Mouse (Mus musculus) limb, embryonic 10.5 days (tissue): Measurements from ENCODE around the gene Tiam1. TPM values are rescaled to one million over a fixed set of nuclear protein-coding genes. Genes with fewer than 3 reads are reported as not detected.

Source experiments
- DNase-seq: peaks from one replicate; pipeline ENCODE4 v3.0.0-alpha.2; 2017; ENCODE audit warnings: low spot score
- H3K27ac ChIP-seq: fragments of 300-500 bp; sonication (generic); 2 replicates; pipeline ENCODE4 v1.5.1; 2016; ENCODE audit warnings: mild to moderate bottlenecking
- H3K27me3 ChIP-seq: fragments of 300-500 bp; sonication (generic); 2 replicates; pipeline ENCODE4 v1.6.1; 2016; ENCODE audit warnings: low read depth, mild to moderate bottlenecking; ENCODE audit not compliant: poor library complexity, severe bottlenecking
- H3K36me3 ChIP-seq: fragments of 300-500 bp; sonication (generic); 2 replicates; pipeline ENCODE4 v1.6.1; 2016; ENCODE audit warnings: mild to moderate bottlenecking, moderate library complexity
- H3K4me1 ChIP-seq: fragments of 300-500 bp; sonication (generic); 2 replicates; pipeline ENCODE4 v1.6.1; 2016
- H3K4me3 ChIP-seq: fragments of 300-500 bp; sonication (generic); 2 replicates; pipeline ENCODE4 v1.5.1; 2016; ENCODE audit warnings: mild to moderate bottlenecking, moderate library complexity
- H3K9me3 ChIP-seq: fragments of 300-500 bp; sonication (generic); replicated peaks from 2 replicates; pipeline ENCODE4 v1.6.1; 2016; ENCODE audit warnings: mild to moderate bottlenecking
- WGBS: fragments of 180-500 bp; shearing (Covaris S2); methylation state at CpG from one replicate; pipeline ENCODE4 v1.1.7; 2016; 5-methylcytosine and 5-hydroxymethylcytosine counted together
- polyA plus RNA-seq: library from polyadenylated mRNA; unstranded; fragments of >200 nt; fragmentation: Nextera tagmentation; extraction: Ambion mirVana; gene quantifications from 2 replicates; pipeline ENCODE4 v1.2.1, GENCODE M21; 2016

Gene Tiam1
- polyA plus RNA-seq, 1 experiment from 2014 or later = 30.8 TPM

DNA sequence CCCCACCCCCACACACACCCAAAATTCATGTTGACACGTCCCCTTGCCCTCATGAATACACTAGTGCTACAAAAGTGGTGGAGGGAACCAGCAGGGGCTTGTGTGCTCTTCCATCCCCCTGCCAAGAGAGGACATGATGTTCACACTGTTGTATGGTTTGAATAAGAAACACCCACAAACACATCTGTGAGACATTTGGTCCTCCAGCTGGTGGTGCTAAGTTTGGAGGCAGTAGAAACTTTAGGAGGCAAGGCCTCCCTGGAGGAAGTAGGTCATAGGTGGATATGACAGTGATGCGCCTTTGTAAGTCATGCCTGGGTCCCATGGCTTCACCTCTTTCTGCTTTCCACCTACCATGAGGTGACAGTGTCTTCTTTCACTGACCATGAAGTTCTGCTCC lies 366.1 kb downstream of the Tiam1 start:
- Histone ChIP-seq H3K9me3 (no peaks in the 10 kb centered on the region), H3K36me3 (no peaks in the 10 kb centered on the region), H3K4me1 (0 out of 2 replicates have a peak, but pooled peaks cover 6% of the 10 kb centered on the region), H3K4me3 (no peak overlapping the region), H3K27me3 (no peaks in the 10 kb centered on the region), H3K27ac (no peak overlapping the region)
- 90% methylated on average over 2 of the region's 2 CpGs for WGBS
- no peak for DNase-seq

DNA sequence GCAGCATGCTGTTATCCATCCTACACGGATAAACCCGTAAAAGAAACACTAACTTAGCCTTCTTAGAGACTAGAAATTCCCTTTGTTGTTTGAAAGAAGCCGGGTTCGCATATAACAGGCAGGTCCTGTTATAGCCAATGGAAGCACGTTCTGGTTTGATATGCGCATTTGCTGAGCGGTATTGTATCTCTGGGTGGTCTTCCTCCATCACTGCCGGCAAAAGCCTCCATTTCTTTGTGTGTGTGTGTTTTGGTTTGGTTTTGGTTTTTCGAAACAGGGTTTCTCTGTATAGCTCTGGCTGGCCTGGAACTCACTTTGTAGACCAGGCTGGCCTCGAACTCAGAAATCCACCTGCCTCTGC lies 369.0 kb downstream of the Tiam1 start:
- H3K4me3 ChIP-seq = peak overlapping the region; percentile 52
- no peak for DNase-seq
- H3K9me3 ChIP-seq = peaks cover 5% of the 10 kb centered on the region
- H3K27me3 ChIP-seq = no peaks in the 10 kb centered on the region
- H3K27ac ChIP-seq = 0 out of 2 replicates have a peak overlapping the region, but pooled peaks have one; percentile 68
- 40% methylated on average over 10 of the region's 10 CpGs for WGBS
- H3K4me1 ChIP-seq = 0 out of 2 replicates have a peak, but pooled peaks cover 6% of the 10 kb centered on the region
- no peaks in the 10 kb centered on the region for H3K36me3 ChIP-seq

DNA sequence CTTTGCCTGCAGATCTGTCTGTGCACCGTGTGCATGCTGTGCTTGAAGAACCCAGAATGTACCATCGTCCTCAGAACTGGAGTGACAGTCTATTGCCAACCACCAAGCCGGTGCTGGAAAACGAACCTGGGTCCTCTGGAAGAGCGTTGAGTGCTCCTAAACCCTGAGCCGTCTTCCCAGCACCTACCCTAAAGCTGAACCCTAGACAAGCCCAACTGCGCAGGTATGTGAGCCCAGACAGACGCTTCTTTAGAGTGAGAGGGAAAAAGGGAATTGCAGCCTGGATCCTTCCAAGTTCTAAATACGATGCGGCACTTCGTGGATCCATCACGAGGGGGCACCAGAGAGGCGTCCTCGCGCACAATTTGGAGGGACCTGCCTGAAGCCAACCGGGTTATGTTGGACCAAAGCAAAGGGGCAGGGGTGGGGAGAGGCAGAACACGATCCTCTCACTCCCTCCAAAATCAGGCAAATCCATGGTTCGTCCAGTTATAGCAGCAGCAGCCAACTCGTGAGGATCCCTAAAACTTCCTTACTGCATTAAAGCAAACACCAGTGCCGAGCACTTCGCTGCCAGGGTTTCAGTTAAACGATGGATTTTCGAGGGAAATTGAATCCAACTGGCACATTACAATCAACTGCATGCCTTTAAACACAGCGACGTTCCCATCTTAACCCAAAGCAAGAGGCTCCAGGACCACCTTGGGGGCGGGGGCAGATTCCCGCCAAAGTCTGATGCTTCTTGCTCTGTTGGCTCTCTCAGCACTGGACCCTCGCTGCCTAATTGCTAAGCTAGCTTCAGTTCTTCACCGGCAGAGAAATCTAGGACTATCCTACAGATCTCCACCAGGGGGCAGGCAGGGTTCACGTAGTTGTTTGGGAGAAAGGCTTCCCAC lies 369.7 kb downstream of the Tiam1 start:
- H3K27ac ChIP-seq = peak overlapping the region; percentile 68; the same call in 1 of the 2 replicates
- peak; percentile 90 for DNase-seq
- no peaks in the 10 kb centered on the region for H3K27me3 ChIP-seq
- peak overlapping the region; percentile 52 for H3K4me3 ChIP-seq
- no peaks in the 10 kb centered on the region for H3K36me3 ChIP-seq
- 14% methylated on average over 30 of the region's 30 CpGs for WGBS
- H3K4me1 ChIP-seq = 0 out of 2 replicates have a peak, but pooled peaks cover 6% of the 10 kb centered on the region
- peaks cover 5% of the 10 kb centered on the region for H3K9me3 ChIP-seq

DNA sequence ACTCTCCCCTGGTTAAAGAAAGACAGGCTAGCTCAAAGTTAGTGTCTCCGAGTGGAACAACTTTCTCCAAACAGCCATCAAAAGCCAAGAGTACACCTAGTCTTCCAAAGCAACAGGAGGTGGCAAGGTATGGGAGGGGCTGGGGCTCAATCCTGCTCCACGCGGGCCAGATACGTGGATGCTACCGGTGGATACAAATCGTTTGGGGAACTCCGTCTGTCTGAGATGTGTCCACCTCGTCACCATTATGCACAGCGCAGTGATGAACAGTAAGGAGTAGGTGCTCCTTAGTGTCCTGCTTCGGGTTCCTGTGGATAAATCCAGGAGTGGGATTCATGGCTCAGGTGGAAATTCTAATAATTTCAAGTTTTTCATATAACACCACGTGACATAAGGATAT lies 377.6 kb downstream of the Tiam1 start:
- no peaks in the 10 kb centered on the region for H3K27me3 ChIP-seq
- no peak overlapping the region for H3K4me3 ChIP-seq
- H3K27ac ChIP-seq = no peak overlapping the region
- no peak for DNase-seq
- WGBS = 89% methylated on average over 11 of the region's 11 CpGs
- H3K9me3 ChIP-seq = peaks cover 5% of the 10 kb centered on the region
- no peaks in the 10 kb centered on the region for H3K36me3 ChIP-seq
- no peaks in the 10 kb centered on the region for H3K4me1 ChIP-seq

DNA sequence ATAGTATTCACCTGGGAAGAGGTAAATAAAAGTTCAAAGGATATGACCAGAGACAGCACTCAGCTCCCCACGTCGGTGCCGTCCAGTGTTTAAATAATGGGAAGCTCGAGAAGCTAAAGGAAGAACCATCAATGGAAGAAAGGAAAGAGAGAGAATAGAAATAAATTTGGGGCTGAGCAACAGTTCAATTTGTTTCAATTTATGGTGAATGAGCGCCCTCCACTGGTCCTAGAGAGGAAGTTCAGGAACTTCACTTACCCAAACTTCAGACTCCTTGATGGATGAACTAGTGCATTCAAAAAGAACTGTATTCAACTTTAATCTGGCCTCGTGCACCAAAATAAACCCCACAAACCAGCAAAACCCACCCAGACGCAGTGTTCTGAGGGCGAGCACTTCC lies 378.1 kb downstream of the Tiam1 start:
- Histone ChIP-seq H3K27ac (no peak overlapping the region), H3K4me1 (no peaks in the 10 kb centered on the region), H3K9me3 (peaks cover 5% of the 10 kb centered on the region), H3K27me3 (no peaks in the 10 kb centered on the region), H3K4me3 (no peak overlapping the region), H3K36me3 (no peaks in the 10 kb centered on the region)
- no peak for DNase-seq
- 24% methylated on average over 8 of the region's 8 CpGs for WGBS

GRCm38 (mm10) chr16:89763812-89764211 lies 379.8 kb downstream of the Tiam1 start:
- Histone ChIP-seq H3K27ac (no peak overlapping the region), H3K9me3 (no peaks in the 10 kb centered on the region), H3K4me1 (no peaks in the 10 kb centered on the region), H3K36me3 (no peaks in the 10 kb centered on the region), H3K4me3 (no peak overlapping the region), H3K27me3 (no peaks in the 10 kb centered on the region)
- WGBS = 77% methylated on average over 2 of the region's 2 CpGs
- no peak for DNase-seq

GRCm38 (mm10) chr16:89762523-89762922 lies 381.0 kb downstream of the Tiam1 start:
- no peaks in the 10 kb centered on the region for H3K27me3 ChIP-seq
- no peak overlapping the region for H3K4me3 ChIP-seq
- H3K9me3 ChIP-seq = no peaks in the 10 kb centered on the region
- no peaks in the 10 kb centered on the region for H3K4me1 ChIP-seq
- no peak overlapping the region for H3K27ac ChIP-seq
- no peak for DNase-seq
- WGBS = 80% methylated on average over 10 of the region's 10 CpGs
- H3K36me3 ChIP-seq = no peaks in the 10 kb centered on the region

GRCm38 (mm10) chr16:89762096-89762495 lies 381.5 kb downstream of the Tiam1 start:
- no peaks in the 10 kb centered on the region for H3K4me1 ChIP-seq
- no peaks in the 10 kb centered on the region for H3K9me3 ChIP-seq
- 83% methylated on average over 8 of the region's 8 CpGs for WGBS
- DNase-seq = no peak
- H3K27me3 ChIP-seq = no peaks in the 10 kb centered on the region
- no peak overlapping the region for H3K4me3 ChIP-seq
- H3K36me3 ChIP-seq = no peaks in the 10 kb centered on the region
- no peak overlapping the region for H3K27ac ChIP-seq

- 0 out of 2 replicates have a peak, but pooled peaks cover 3% of the 10 kb centered on the region for H3K4me1 ChIP-seq
- DNase-seq = no peak
- no peak overlapping the region for H3K27ac ChIP-seq
- no peaks in the 10 kb centered on the region for H3K36me3 ChIP-seq
- H3K27me3 ChIP-seq = no peaks in the 10 kb centered on the region
- no peak overlapping the region for H3K4me3 ChIP-seq
- 89% methylated on average over 5 of the region's 5 CpGs for WGBS
- no peaks in the 10 kb centered on the region for H3K9me3 ChIP-seq
These were observed 386.2 kb downstream of the Tiam1 start for GRCm38 (mm10) chr16:89757384-89757783.

- Histone ChIP-seq H3K4me1 (peaks cover 9% of the 10 kb centered on the region; the same call in 1 of the 2 replicates), H3K9me3 (no peaks in the 10 kb centered on the region), H3K4me3 (no peak overlapping the region), H3K27ac (no peak overlapping the region), H3K27me3 (no peaks in the 10 kb centered on the region), H3K36me3 (no peaks in the 10 kb centered on the region)
- no peak for DNase-seq
- WGBS = 88% methylated on average over 3 of the region's 3 CpGs
These were observed 388.9 kb downstream of the Tiam1 start for GRCm38 (mm10) chr16:89754709-89755108.

DNA sequence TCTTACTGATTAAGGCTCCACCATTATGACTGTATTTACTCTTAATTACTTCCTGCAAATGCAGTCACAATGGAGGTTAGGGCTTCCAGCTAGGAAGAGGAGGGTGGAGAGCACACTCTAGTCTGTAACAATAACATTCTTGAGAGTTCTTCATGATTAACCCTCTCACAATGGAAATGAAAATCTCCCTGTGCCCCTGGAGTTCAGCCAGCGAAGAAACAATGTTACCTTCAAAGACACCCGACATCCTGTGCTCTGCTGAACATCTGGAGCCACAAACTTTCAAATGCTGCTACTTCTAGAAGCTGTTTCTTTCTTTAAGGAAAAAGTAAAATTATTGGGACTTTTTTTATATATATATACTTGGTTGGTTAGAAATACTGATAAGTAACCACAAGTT lies 395.7 kb downstream of the Tiam1 start:
- Histone ChIP-seq H3K4me1 (peaks cover 9% of the 10 kb centered on the region; the same call in 1 of the 2 replicates), H3K4me3 (no peak overlapping the region), H3K27ac (no peak overlapping the region), H3K27me3 (no peaks in the 10 kb centered on the region), H3K9me3 (no peaks in the 10 kb centered on the region), H3K36me3 (no peaks in the 10 kb centered on the region)
- no peak for DNase-seq
- WGBS = 76% methylated on average over 2 of the region's 2 CpGs

GRCm38 (mm10) chr16:89739559-89739958 lies 404.0 kb downstream of the Tiam1 start:
- 70% methylated on average over 2 of the region's 2 CpGs for WGBS
- Histone ChIP-seq H3K27me3 (no peaks in the 10 kb centered on the region), H3K27ac (no peak overlapping the region), H3K4me1 (no peaks in the 10 kb centered on the region), H3K9me3 (no peaks in the 10 kb centered on the region), H3K36me3 (no peaks in the 10 kb centered on the region), H3K4me3 (no peak overlapping the region)
- no peak for DNase-seq

DNA sequence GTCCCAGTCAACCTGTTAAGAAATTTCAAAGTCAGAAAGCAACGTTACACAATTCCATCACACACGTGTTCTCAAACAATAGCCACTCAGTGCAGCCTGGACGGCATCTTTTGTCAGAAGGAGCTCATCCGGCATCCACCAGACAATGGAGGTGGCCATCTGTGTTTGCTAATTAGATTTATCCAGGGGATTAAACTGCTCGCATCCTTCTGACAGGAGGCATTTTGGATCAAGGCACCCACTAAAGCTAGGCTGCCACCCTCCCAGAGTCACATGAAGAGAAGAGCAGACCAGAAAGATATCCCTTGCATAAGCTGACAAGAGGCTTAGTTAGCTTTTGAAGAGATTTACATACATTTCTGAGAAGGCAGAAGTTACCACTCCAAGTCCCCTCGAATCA lies 404.6 kb downstream of the Tiam1 start:
- H3K4me3 ChIP-seq = no peak overlapping the region
- no peaks in the 10 kb centered on the region for H3K36me3 ChIP-seq
- H3K27me3 ChIP-seq = no peaks in the 10 kb centered on the region
- no peak for DNase-seq
- 63% methylated on average over 6 of the region's 6 CpGs for whole genome bisulfite sequencing
- H3K4me1 ChIP-seq = no peaks in the 10 kb centered on the region
- no peak overlapping the region for H3K27ac ChIP-seq
- no peaks in the 10 kb centered on the region for H3K9me3 ChIP-seq
